Mouse (Mus musculus) brain, embryonic 14.5 days (tissue): ENCODE measurements around the gene Fra10ac1. TPM values are rescaled to one million over a fixed set of nuclear protein-coding genes. Genes with fewer than 3 reads are reported as not detected.

ENCODE experiments used
- DNase-seq: peaks from one replicate; pipeline ENCODE4 v3.0.0-alpha.2; 2011; ENCODE audit warnings: low read depth
- CTCF ChIP-seq: fragments of 200-500 bp; IDR thresholded peaks from 2 replicates; pipeline ENCODE4 v1.5.1; 2012; ENCODE audit warnings: inconsistent platforms, mild to moderate bottlenecking, moderate library complexity, borderline replicate concordance; ENCODE audit not compliant: insufficient read depth, insufficient read length; ENCODE audit errors: extremely low read depth
- POLR2A ChIP-seq: fragments of 200-500 bp; IDR thresholded peaks from 2 replicates; pipeline ENCODE4 v1.6.1; 2012; ENCODE audit warnings: mild to moderate bottlenecking, inconsistent platforms, borderline replicate concordance; ENCODE audit not compliant: poor library complexity, insufficient read depth, insufficient read length, severe bottlenecking; ENCODE audit errors: extremely low read depth
- polyA plus RNA-seq: library from polyadenylated mRNA; depleted of rRNA; stranded (reverse); fragments of >200 nt; gene quantifications from 2 replicates; pipeline ENCODE4 v1.2.3, GENCODE M21; 2012; rRNA removed

Fra10ac1 gene
- polyA plus RNA-seq = 24.4 and 25.6 TPM in 2 replicates

DNA sequence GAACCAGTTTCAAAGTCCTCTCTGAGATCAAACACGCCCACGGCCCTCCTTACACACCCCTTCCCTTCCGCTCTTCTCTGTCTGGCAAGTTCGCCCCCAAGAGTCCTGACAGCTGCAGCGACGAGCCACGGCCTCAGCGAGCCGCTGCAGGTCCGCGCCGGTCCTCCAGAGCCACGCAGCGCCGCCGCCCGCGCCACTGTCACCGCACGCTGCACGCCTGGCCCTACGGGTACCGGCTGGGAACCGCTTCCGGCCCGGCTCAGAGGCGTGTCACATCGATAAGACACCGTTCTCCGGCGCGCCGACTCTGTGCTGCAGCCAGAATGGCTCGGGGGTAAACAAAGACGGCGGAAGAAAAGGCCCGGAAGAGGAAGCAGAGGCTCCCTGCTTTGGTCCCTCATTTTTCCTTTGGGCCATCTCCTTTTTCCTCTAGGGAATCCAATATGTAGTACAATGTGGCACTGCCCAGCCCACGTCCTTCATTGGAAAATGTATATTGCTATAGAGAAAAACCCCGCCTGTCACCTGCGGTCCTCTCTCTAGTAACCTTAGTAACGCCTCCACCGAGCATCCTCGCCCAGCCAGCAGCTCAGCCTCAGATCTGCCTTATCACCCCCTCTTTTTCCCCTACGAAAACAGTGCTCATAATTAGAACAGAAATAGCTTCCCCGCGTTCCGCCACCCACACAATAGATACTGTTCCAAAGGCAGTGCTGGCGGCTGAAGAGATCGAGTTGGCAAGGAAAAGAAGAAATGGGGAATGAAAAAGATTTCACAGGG is at the start of gene Fra10ac1:
Fra10ac1 (minus strand) TSS at position 252 of the 780 bp plus-strand sequence.
- TF ChIP-seq CTCF (peak; percentile 37; the same call in 1 of the 2 replicates), POLR2A (peak; percentile 84)
- peak; percentile 97 for DNase-seq

- DNase-seq = no peak
- TF ChIP-seq POLR2A (no peak), CTCF (no peak)
These were observed 47.1 kb upstream of the Fra10ac1 start for GRCm38 (mm10) chr19:38271071-38271470.

GRCm38 (mm10) chr19:38267469-38267868 is 43.5 kb upstream of the Fra10ac1 start:
- TF ChIP-seq POLR2A = no peak
- no peak for TF ChIP-seq CTCF
- no peak for DNase-seq

GRCm38 (mm10) chr19:38265767-38266166 is 41.8 kb upstream of the Fra10ac1 start:
- DNase-seq = no peak
- TF ChIP-seq CTCF (no peak), POLR2A (no peak)

GRCm38 (mm10) chr19:38264505-38265500 is 40.8 kb upstream of the Fra10ac1 start, which contains the start of gene Lgi1:
TSS of gene Lgi1 (plus strand) at chr19:38264536.
- DNase-seq = peak; percentile 79
- no peak for TF ChIP-seq POLR2A
- no peak for TF ChIP-seq CTCF

GRCm38 (mm10) chr19:38263829-38264504 is 40.0 kb upstream of the Fra10ac1 start:
- peak; percentile 64 for TF ChIP-seq CTCF
- TF ChIP-seq POLR2A = no peak
- DNase-seq = peak; percentile 87

GRCm38 (mm10) chr19:38261351-38261750 is 37.4 kb upstream of the Fra10ac1 start:
- TF ChIP-seq POLR2A (no peak), CTCF (no peak)
- DNase-seq = no peak

DNA sequence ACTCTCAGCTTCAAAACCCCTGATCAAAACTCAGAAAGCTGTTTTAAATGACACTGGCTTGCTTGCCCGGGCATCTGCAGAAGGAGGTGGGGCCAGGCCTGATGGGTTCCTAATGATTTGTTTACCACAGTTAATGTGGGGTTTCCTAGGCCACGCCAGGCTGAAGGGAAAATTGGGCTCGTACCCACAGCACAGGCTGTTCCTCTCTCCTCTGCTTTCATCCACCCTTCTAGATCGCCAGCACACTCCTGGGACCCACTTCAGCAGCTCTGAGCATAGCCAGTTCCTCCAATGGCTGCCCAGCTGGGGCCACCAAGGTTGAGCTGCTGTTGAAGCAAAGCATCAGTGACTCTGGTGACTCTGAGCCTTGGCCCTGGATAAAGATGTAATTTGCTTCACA is 36.4 kb upstream of the Fra10ac1 start:
- no peak for TF ChIP-seq CTCF
- TF ChIP-seq POLR2A = no peak
- peak; percentile 79 for DNase-seq

DNA sequence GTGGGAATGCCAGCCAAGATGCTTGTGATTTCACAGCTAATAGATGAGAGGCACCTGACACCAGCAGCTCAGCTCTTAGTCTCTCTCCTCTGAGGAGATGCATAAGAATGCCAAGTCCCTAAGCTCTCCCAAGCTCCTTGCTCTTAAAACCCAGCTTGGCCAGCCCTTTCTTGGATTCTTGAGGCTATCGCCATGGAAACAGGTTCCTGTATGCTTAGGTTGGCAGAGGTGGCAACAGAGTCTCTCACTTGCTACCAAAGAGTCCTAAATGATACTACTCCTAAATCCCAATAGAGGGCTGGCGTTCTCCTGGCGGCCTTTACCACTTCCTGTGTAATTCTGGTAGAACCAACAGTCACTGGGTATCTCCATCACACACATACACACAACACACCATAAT is 35.5 kb upstream of the Fra10ac1 start:
- DNase-seq = peak; percentile 64
- TF ChIP-seq CTCF = no peak
- TF ChIP-seq POLR2A = no peak

DNA sequence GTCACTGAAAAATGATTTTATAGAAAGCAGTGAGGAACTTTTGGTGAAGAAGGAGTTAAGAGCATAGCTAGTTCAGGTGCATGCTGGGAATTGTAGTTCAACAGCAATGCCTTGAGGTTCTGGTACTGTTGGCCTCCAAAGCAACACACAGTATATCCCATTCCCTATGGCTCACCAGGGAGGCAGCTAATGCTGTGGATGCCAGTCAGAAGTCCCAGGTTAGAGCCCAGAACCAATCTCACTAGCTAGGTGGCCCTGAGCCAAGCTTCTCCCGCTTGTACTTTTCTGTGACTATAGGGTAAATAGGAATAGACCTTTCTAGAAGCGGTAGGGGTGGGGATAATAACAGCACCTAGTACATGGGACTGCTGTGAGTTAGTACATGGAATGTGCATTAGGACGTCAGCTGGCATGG is 34.7 kb upstream of the Fra10ac1 start:
- DNase-seq = peak; percentile 63
- TF ChIP-seq CTCF (no peak), POLR2A (no peak)

GRCm38 (mm10) chr19:38253796-38254195 is 29.8 kb upstream of the Fra10ac1 start:
- DNase-seq = peak; percentile 70
- TF ChIP-seq CTCF (peak; percentile 52; the same call in 1 of the 2 replicates), POLR2A (no peak)

DNA sequence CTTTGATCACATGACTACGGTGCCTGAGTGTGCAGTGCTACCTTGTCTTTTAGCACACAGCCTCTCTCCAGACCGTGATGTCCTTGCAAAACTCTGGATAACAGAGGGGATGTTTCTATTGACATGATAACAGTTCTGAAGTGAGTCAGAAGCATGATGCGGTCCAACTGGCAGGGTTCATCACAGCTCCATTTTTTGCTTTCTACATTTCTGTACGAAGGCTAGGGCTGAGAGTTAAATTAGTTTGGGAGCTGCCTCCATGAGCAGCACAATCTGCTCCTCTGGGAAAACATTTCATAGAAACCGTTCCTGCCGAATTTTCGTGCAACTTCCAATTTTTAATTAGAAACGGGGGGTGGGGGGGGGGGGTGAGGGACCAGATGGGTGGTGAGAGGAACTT is 25.7 kb upstream of the Fra10ac1 start:
- TF ChIP-seq POLR2A (no peak), CTCF (no peak)
- peak; percentile 31 for DNase-seq
